Mouse (Mus musculus): ENCODE data around the gene Kcnip2. TPM values are rescaled to one million over a fixed set of nuclear protein-coding genes. Genes with fewer than 3 reads are reported as not detected.
A peak's percentile ranks its signal among the peaks of the same experiment; 100 is the strongest.
"Not testable (repeated sequence)": the region's sequence is repeated elsewhere in the genome, so short reads cannot be mapped to it uniquely, and the experiment has no call there.

The Kcnip2 gene
- polyA plus RNA-seq, 1 experiment from 2014 or later = 10.0 TPM

GRCm38 (mm10) chr19:45815170-45815569, 691 bp downstream of the Kcnip2 start:
- Histone ChIP-seq H3K4me1 (ENCODE audit: control insufficient read depth, insufficient read depth, low read length) (peaks cover 26% of the 10 kb centered on the region), H3K36me3 (ENCODE audit: control insufficient read depth, insufficient read depth, low read length) (0 out of 2 replicates have a peak, but pooled peaks cover 2% of the 10 kb centered on the region), H3K4me2 (ENCODE audit: low read length) (peak overlapping the region; percentile 84), H3K27ac (ENCODE audit: low read length) (no peak overlapping the region), H3K27me3 (ENCODE audit: control insufficient read depth, insufficient read depth, low read depth, low read length) (no peaks in the 10 kb centered on the region), H3K4me3 (ENCODE audit: low read depth, low read length) (peak overlapping the region; percentile 42), H3K9me3 (replicated peaks; ENCODE audit: control insufficient read depth, low read length, poor library complexity, severe bottlenecking) (no peaks in the 10 kb centered on the region), H3K9ac (ENCODE audit: low read depth, low read length) (peak overlapping the region; percentile 69)
- ATAC-seq = no peak
- 68% methylated on average over 10 of the region's 10 CpGs for WGBS

- H3K27ac ChIP-seq (ENCODE audit: low read length) = no peak overlapping the region
- ATAC-seq = no peak
- 0 out of 2 replicates have a peak, but pooled peaks cover 2% of the 10 kb centered on the region for H3K36me3 ChIP-seq (ENCODE audit: control insufficient read depth, insufficient read depth, low read length)
- no peak overlapping the region for H3K4me3 ChIP-seq (ENCODE audit: low read depth, low read length)
- H3K4me2 ChIP-seq (ENCODE audit: low read length) = no peak overlapping the region
- 18% methylated on average over 9 of the region's 12 CpGs for WGBS
- H3K9me3 ChIP-seq (replicated peaks; ENCODE audit: control insufficient read depth, low read length, poor library complexity, severe bottlenecking) = no peaks in the 10 kb centered on the region
- no peak overlapping the region for H3K9ac ChIP-seq (ENCODE audit: low read depth, low read length)
- peaks cover 26% of the 10 kb centered on the region for H3K4me1 ChIP-seq (ENCODE audit: control insufficient read depth, insufficient read depth, low read length)
- H3K27me3 ChIP-seq (ENCODE audit: control insufficient read depth, insufficient read depth, low read depth, low read length) = no peaks in the 10 kb centered on the region
Observed at GRCm38 (mm10) chr19:45813801-45814200, 2.1 kb downstream of the Kcnip2 start.

GRCm38 (mm10) chr19:45813263-45813662, 2.6 kb downstream of the Kcnip2 start:
- H3K27ac ChIP-seq (ENCODE audit: low read length) = no peak overlapping the region
- peak overlapping the region; percentile 80 for H3K4me2 ChIP-seq (ENCODE audit: low read length)
- no peaks in the 10 kb centered on the region for H3K9me3 ChIP-seq (replicated peaks; ENCODE audit: control insufficient read depth, low read length, poor library complexity, severe bottlenecking)
- 0 out of 2 replicates have a peak, but pooled peaks cover 2% of the 10 kb centered on the region for H3K36me3 ChIP-seq (ENCODE audit: control insufficient read depth, insufficient read depth, low read length)
- no peak for ATAC-seq
- H3K27me3 ChIP-seq (ENCODE audit: control insufficient read depth, insufficient read depth, low read depth, low read length) = no peaks in the 10 kb centered on the region
- peaks cover 26% of the 10 kb centered on the region for H3K4me1 ChIP-seq (ENCODE audit: control insufficient read depth, insufficient read depth, low read length)
- no peak overlapping the region for H3K4me3 ChIP-seq (ENCODE audit: low read depth, low read length)
- 4% methylated on average over 11 of the region's 11 CpGs for WGBS
- no peak overlapping the region for H3K9ac ChIP-seq (ENCODE audit: low read depth, low read length)

GRCm38 (mm10) chr19:45812673-45813252, 3.1 kb downstream of the Kcnip2 start:
- Histone ChIP-seq H3K9ac (ENCODE audit: low read depth, low read length) (peak overlapping the region; percentile 60; the same call in 1 of the 2 replicates), H3K4me2 (ENCODE audit: low read length) (peak overlapping the region; percentile 80), H3K36me3 (ENCODE audit: control insufficient read depth, insufficient read depth, low read length) (no peaks in the 10 kb centered on the region), H3K4me1 (ENCODE audit: control insufficient read depth, insufficient read depth, low read length) (peaks cover 26% of the 10 kb centered on the region), H3K4me3 (ENCODE audit: low read depth, low read length) (peak overlapping the region; percentile 42), H3K27me3 (ENCODE audit: control insufficient read depth, insufficient read depth, low read depth, low read length) (no peaks in the 10 kb centered on the region), H3K9me3 (replicated peaks; ENCODE audit: control insufficient read depth, low read length, poor library complexity, severe bottlenecking) (no peaks in the 10 kb centered on the region), H3K27ac (ENCODE audit: low read length) (no peak overlapping the region)
- peak; percentile 65; the same call in 1 of the 2 replicates for ATAC-seq
- 11% methylated on average over 8 of the region's 8 CpGs for WGBS

GRCm38 (mm10) chr19:45812115-45812514, 3.7 kb downstream of the Kcnip2 start:
- peak overlapping the region; percentile 80 for H3K4me2 ChIP-seq (ENCODE audit: low read length)
- peak overlapping the region; percentile 42 for H3K4me3 ChIP-seq (ENCODE audit: low read depth, low read length)
- H3K9ac ChIP-seq (ENCODE audit: low read depth, low read length) = peak overlapping the region; percentile 60
- H3K27ac ChIP-seq (ENCODE audit: low read length) = peak overlapping the region; percentile 6; the same call in 1 of the 2 replicates
- no peaks in the 10 kb centered on the region for H3K27me3 ChIP-seq (ENCODE audit: control insufficient read depth, insufficient read depth, low read depth, low read length)
- peaks cover 26% of the 10 kb centered on the region for H3K4me1 ChIP-seq (ENCODE audit: control insufficient read depth, insufficient read depth, low read length)
- peak; percentile 59; the same call in 1 of the 2 replicates for ATAC-seq
- no peaks in the 10 kb centered on the region for H3K36me3 ChIP-seq (ENCODE audit: control insufficient read depth, insufficient read depth, low read length)
- WGBS = 1% methylated on average over 16 of the region's 16 CpGs
- H3K9me3 ChIP-seq (replicated peaks; ENCODE audit: control insufficient read depth, low read length, poor library complexity, severe bottlenecking) = no peaks in the 10 kb centered on the region

- Histone ChIP-seq H3K4me2 (ENCODE audit: low read length) (no peak overlapping the region), H3K9me3 (replicated peaks; ENCODE audit: control insufficient read depth, low read length, poor library complexity, severe bottlenecking) (no peaks in the 10 kb centered on the region), H3K9ac (ENCODE audit: low read depth, low read length) (no peak overlapping the region), H3K4me1 (ENCODE audit: control insufficient read depth, insufficient read depth, low read length) (peaks cover 22% of the 10 kb centered on the region), H3K27me3 (ENCODE audit: control insufficient read depth, insufficient read depth, low read depth, low read length) (no peaks in the 10 kb centered on the region), H3K27ac (ENCODE audit: low read length) (no peak overlapping the region), H3K4me3 (ENCODE audit: low read depth, low read length) (no peak overlapping the region), H3K36me3 (ENCODE audit: control insufficient read depth, insufficient read depth, low read length) (no peaks in the 10 kb centered on the region)
- ATAC-seq = no peak
- 74% methylated on average over 12 of the region's 12 CpGs for WGBS
Observed at GRCm38 (mm10) chr19:45811028-45811674, 4.7 kb downstream of the Kcnip2 start.

- Histone ChIP-seq H3K4me3 (ENCODE audit: low read depth, low read length) (no peak overlapping the region), H3K27ac (ENCODE audit: low read length) (no peak overlapping the region), H3K9ac (ENCODE audit: low read depth, low read length) (no peak overlapping the region), H3K9me3 (replicated peaks; ENCODE audit: control insufficient read depth, low read length, poor library complexity, severe bottlenecking) (no peaks in the 10 kb centered on the region), H3K27me3 (ENCODE audit: control insufficient read depth, insufficient read depth, low read depth, low read length) (no peaks in the 10 kb centered on the region), H3K4me1 (ENCODE audit: control insufficient read depth, insufficient read depth, low read length) (peaks cover 7% of the 10 kb centered on the region), H3K36me3 (ENCODE audit: control insufficient read depth, insufficient read depth, low read length) (no peaks in the 10 kb centered on the region), H3K4me2 (ENCODE audit: low read length) (no peak overlapping the region)
- WGBS = 94% methylated on average over 4 of the region's 4 CpGs
- ATAC-seq = no peak
Observed at GRCm38 (mm10) chr19:45807732-45808131, 8.1 kb downstream of the Kcnip2 start.

- H3K27me3 ChIP-seq (ENCODE audit: control insufficient read depth, insufficient read depth, low read depth, low read length); H3K27ac ChIP-seq (ENCODE audit: low read length); ATAC-seq; H3K9ac ChIP-seq (ENCODE audit: low read depth, low read length); H3K9me3 ChIP-seq (replicated peaks; ENCODE audit: control insufficient read depth, low read length, poor library complexity, severe bottlenecking); H3K36me3 ChIP-seq (ENCODE audit: control insufficient read depth, insufficient read depth, low read length); H3K4me2 ChIP-seq (ENCODE audit: low read length); H3K4me1 ChIP-seq (ENCODE audit: control insufficient read depth, insufficient read depth, low read length); H3K4me3 ChIP-seq (ENCODE audit: low read depth, low read length): not testable (repeated sequence)
- 95% methylated on average over 6 of the region's 6 CpGs for WGBS
Observed at GRCm38 (mm10) chr19:45805817-45806216, 10.0 kb downstream of the Kcnip2 start.
